Mouse (Mus musculus) ES-Bruce4 (cell line): ENCODE results near the gene Lct.

Experiments
- CTCF ChIP-seq: IDR thresholded peaks from one replicate; pipeline ENCODE4 v1.8.1; 2011; ENCODE audit warnings: low read depth, low read length
- EP300 ChIP-seq: IDR thresholded peaks from 2 replicates; pipeline ENCODE4 v1.6.1; 2011; ENCODE audit warnings: low read depth, low read length; ENCODE audit not compliant: insufficient read depth
- POLR2A ChIP-seq: IDR thresholded peaks from one replicate; pipeline ENCODE4 v1.8.1; 2011; ENCODE audit warnings: low read length; ENCODE audit not compliant: insufficient read depth

DNA sequence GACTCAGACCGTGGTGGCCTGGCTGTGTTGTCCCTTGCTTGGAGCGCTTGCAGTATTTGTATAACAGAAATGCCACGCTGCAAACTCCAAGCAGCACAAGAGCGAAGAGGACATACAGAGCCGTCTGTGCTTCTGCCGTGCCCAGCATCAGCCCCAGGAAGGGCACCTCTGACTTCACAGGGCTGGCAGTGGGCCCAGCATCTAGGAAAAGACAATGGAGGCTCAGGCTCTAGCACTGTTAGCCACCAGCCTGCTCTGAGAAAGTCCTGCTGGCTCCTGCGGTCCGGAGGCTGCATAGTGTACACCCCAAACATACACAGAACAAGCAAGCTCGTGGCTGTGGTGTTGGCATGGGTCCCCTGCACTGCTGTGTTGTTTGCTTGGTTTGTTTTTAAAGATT is 43.0 kb downstream of the Lct start:
- TF ChIP-seq POLR2A (no peak), CTCF (no peak), EP300 (no peak)
